Mouse (Mus musculus) ovary, postnatal 10 days (tissue): ENCODE results near the gene Itsn2.
"Not testable (repeated sequence)": the region's sequence is repeated elsewhere in the genome, so short reads cannot be mapped to it uniquely, and the experiment has no call there.

Source experiments
- DNase-seq: peaks from one replicate; pipeline ENCODE4 v3.0.0; 2022; ENCODE audit warnings: low spot score

The Itsn2 gene

GRCm38 (mm10) chr12:4708881-4709604 lies 116.6 kb downstream of the Itsn2 start:
- no peak for DNase-seq

GRCm38 (mm10) chr12:4709926-4710325 lies 117.5 kb downstream of the Itsn2 start:
- no peak for DNase-seq

GRCm38 (mm10) chr12:4713361-4713760 lies 120.9 kb downstream of the Itsn2 start:
- DNase-seq: no peak

- no peak for DNase-seq
These were observed 123.2 kb downstream of the Itsn2 start for GRCm38 (mm10) chr12:4715606-4716005.

- no peak for DNase-seq
These were observed 125.0 kb downstream of the Itsn2 start for GRCm38 (mm10) chr12:4717417-4717816.

GRCm38 (mm10) chr12:4719066-4719761 lies 126.8 kb downstream of the Itsn2 start:
- DNase-seq: no peak

- no peak for DNase-seq
These were observed 127.6 kb downstream of the Itsn2 start for GRCm38 (mm10) chr12:4719762-4720754.

GRCm38 (mm10) chr12:4729165-4729564 lies 136.7 kb downstream of the Itsn2 start:
- DNase-seq: no peak

GRCm38 (mm10) chr12:4731629-4732028 lies 139.2 kb downstream of the Itsn2 start:
- DNase-seq: no peak

- DNase-seq: no peak
These were observed 139.9 kb downstream of the Itsn2 start for GRCm38 (mm10) chr12:4732332-4732731.

- DNase-seq: no peak
These were observed 145.7 kb downstream of the Itsn2 start, which contains the start of gene Fam228a for GRCm38 (mm10) chr12:4738031-4738576. Gene Fam228a (minus strand): TSS chr12:4738430.

- no peak for DNase-seq
These were observed 148.4 kb downstream of the Itsn2 start for GRCm38 (mm10) chr12:4740823-4741222.

GRCm38 (mm10) chr12:4742183-4742582 lies 149.7 kb downstream of the Itsn2 start:
- no peak for DNase-seq

- DNase-seq: no peak
These were observed 152.0 kb downstream of the Itsn2 start for GRCm38 (mm10) chr12:4744486-4744885.

GRCm38 (mm10) chr12:4754451-4754850 lies 162.0 kb downstream of the Itsn2 start:
- DNase-seq: not testable (repeated sequence)

GRCm38 (mm10) chr12:4757060-4757459 lies 164.6 kb downstream of the Itsn2 start:
- no peak for DNase-seq
